Mouse (Mus musculus) liver, embryonic 14.5 days (tissue): ENCODE data around the gene Lgals12. TPM values are rescaled to one million over a fixed set of nuclear protein-coding genes. Genes with fewer than 3 reads are reported as not detected.

Experiments used
- ATAC-seq: fragments of 200-750 bp; cut with Nextera tagmentation; 2 replicates; pipeline ENCODE4 v1.8.0; 2017; ENCODE audit warnings: moderate number of reproducible peaks, mild to moderate bottlenecking, moderate library complexity; ENCODE audit not compliant: insufficient read depth
- DNase-seq, 3 experiments: peaks; one replicate each; pipeline ENCODE4 v3.0.0-alpha.2; 2012 to 2013; ENCODE audit warnings: low read depth in 3 of 3, low spot score in 3 of 3
- H3K27ac ChIP-seq: fragments of 300-500 bp; sonication (generic); 2 replicates; pipeline ENCODE4 v1.5.1; 2014; ENCODE audit warnings: moderate library complexity, mild to moderate bottlenecking, control low read depth, inconsistent platforms
- H3K27me3 ChIP-seq: fragments of 300-500 bp; sonication (generic); 2 replicates; pipeline ENCODE4 v1.6.1; 2014; ENCODE audit warnings: mild to moderate bottlenecking, low read length, moderate library complexity; ENCODE audit not compliant: control insufficient read depth, insufficient read depth
- H3K36me3 ChIP-seq: fragments of 300-500 bp; sonication (generic); replicated peaks from 2 replicates; pipeline ENCODE4 v1.6.1; 2014; ENCODE audit warnings: low read depth; ENCODE audit not compliant: control insufficient read depth, insufficient read depth
- H3K4me1 ChIP-seq, 2 experiments: fragments of 200-500 bp in 1 of 2; fragments of 300-500 bp in 1 of 2; sonication (generic) in 1 of 2; replicated peaks; 2 replicates each; pipeline ENCODE4 v1.6.1; 2012 to 2014; ENCODE audit warnings: antibody characterized with exemption in 1 of 2, inconsistent platforms in 1 of 2, low read length in 1 of 2; ENCODE audit not compliant: control insufficient read depth in 2 of 2, insufficient read depth in 2 of 2
- H3K4me2 ChIP-seq: fragments of 300-500 bp; sonication (generic); 2 replicates; pipeline ENCODE4 v1.6.1; 2014; ENCODE audit warnings: low read depth, mild to moderate bottlenecking, control low read depth, moderate library complexity
- H3K4me3 ChIP-seq, 2 experiments: fragments of 200-500 bp in 1 of 2; fragments of 300-500 bp in 1 of 2; sonication (generic) in 1 of 2; 2 replicates each; pipeline ENCODE4 v1.5.1; 2012 to 2014; ENCODE audit warnings: low read depth in 2 of 2, low read length in 2 of 2, mild to moderate bottlenecking in 2 of 2, control low read depth in 1 of 2, inconsistent platforms in 1 of 2, moderate library complexity in 1 of 2; ENCODE audit not compliant: insufficient read depth in 1 of 2
- H3K9ac ChIP-seq: fragments of 300-500 bp; sonication (generic); replicated peaks from 2 replicates; pipeline ENCODE4 v1.6.1; 2014; ENCODE audit warnings: mild to moderate bottlenecking, control low read depth, moderate library complexity
- H3K9me3 ChIP-seq: fragments of 300-500 bp; sonication (generic); 2 replicates; pipeline ENCODE4 v1.6.1; 2016; ENCODE audit warnings: low read length, mixed read lengths; ENCODE audit not compliant: control insufficient read depth
- CTCF ChIP-seq: IDR thresholded peaks from 2 replicates; pipeline ENCODE4 v1.5.1; 2016; ENCODE audit warnings: antibody characterized with exemption, low read depth, control low read depth
- EP300 ChIP-seq: IDR thresholded peaks from 2 replicates; pipeline ENCODE4 v1.6.1; 2016; ENCODE audit warnings: antibody characterized with exemption, low read depth
- WGBS: fragments of 180-500 bp; shearing (Covaris S2); extraction: QIAGEN DNeasy Blood & Tissue Kit; methylation state at CpG from one replicate; pipeline ENCODE4 v1.1.7; 2014; ENCODE audit not compliant: insufficient replicate concordance; 5-methylcytosine and 5-hydroxymethylcytosine counted together
- polyA plus RNA-seq, 2 experiments: library from polyadenylated mRNA; depleted of rRNA in 1 of 2; stranded (reverse) in 1 of 2; unstranded in 1 of 2; fragments of >200 nt; fragmentation: Nextera tagmentation in 1 of 2; extraction: Ambion mirVana in 1 of 2; gene quantifications; 2 replicates each; pipeline versions ENCODE4 v1.2.1 to v1.2.3; 2012 to 2014

The Lgals12 gene
- polyA plus RNA-seq (2012; rRNA removed) (0.01 TPM in 1 of 2 replicates, not detected in the other), polyA plus RNA-seq (2014; fragmentation: Nextera tagmentation; extraction: Ambion mirVana) (not detected in 2 replicates)

- Histone ChIP-seq H3K27me3 (peaks cover 7% of the 10 kb centered on the region), H3K4me2 (peak within 1 kb of the TSS; percentile 2; the same call in 1 of the 2 replicates), H3K9ac (no peak within 1 kb of the TSS), H3K4me3 (no peak within 1 kb of the TSS), H3K36me3 (no peaks in the 10 kb centered on the region), H3K9me3 (no peaks in the 10 kb centered on the region), H3K4me1 (peaks cover 0 to 5% of the 10 kb centered on the region in 2 experiments; a peak in 2 of 4 replicates), H3K27ac (no peak within 1 kb of the TSS)
- no peak for TF ChIP-seq EP300
- TF ChIP-seq CTCF = no peak
- 11% methylated on average over 15 of the region's 15 CpGs for WGBS
- ATAC-seq (no peak), DNase-seq (no peak)
Measured at GRCm38 (mm10) chr19:7606801-7607689, at the start of gene Lgals12. TSS of gene Lgals12 (minus strand) at chr19:7607193.

GRCm38 (mm10) chr19:7648913-7649666, 42.1 kb upstream of the Lgals12 start:
- no peaks in the 10 kb centered on the region for H3K36me3 ChIP-seq
- WGBS = 60% methylated on average over 8 of the region's 8 CpGs
- no peak overlapping the region for H3K4me3 ChIP-seq
- H3K4me2 ChIP-seq = no peak overlapping the region
- no peaks in the 10 kb centered on the region for H3K4me1 ChIP-seq
- H3K27ac ChIP-seq = no peak overlapping the region
- H3K27me3 ChIP-seq = no peaks in the 10 kb centered on the region
- DNase-seq = no peak
- H3K9ac ChIP-seq = no peak overlapping the region
- no peak for ATAC-seq
- H3K9me3 ChIP-seq = no peaks in the 10 kb centered on the region
- TF ChIP-seq CTCF = no peak
- TF ChIP-seq EP300 = no peak

- no peak overlapping the region for H3K4me2 ChIP-seq
- no peak overlapping the region for H3K9ac ChIP-seq
- no peak for ATAC-seq
- 37% methylated on average over 1 of the region's 1 CpGs for WGBS
- no peak for TF ChIP-seq EP300
- TF ChIP-seq CTCF = no peak
- H3K27ac ChIP-seq = no peak overlapping the region
- no peak overlapping the region for H3K4me3 ChIP-seq
- DNase-seq = no peak
- no peaks in the 10 kb centered on the region for H3K4me1 ChIP-seq
- no peaks in the 10 kb centered on the region for H3K36me3 ChIP-seq
- no peaks in the 10 kb centered on the region for H3K9me3 ChIP-seq
- H3K27me3 ChIP-seq = no peaks in the 10 kb centered on the region
Measured at GRCm38 (mm10) chr19:7633786-7634185, 26.8 kb upstream of the Lgals12 start.

GRCm38 (mm10) chr19:7633021-7633420, 26.0 kb upstream of the Lgals12 start:
- Histone ChIP-seq H3K4me3 (no peak overlapping the region), H3K27ac (no peak overlapping the region), H3K4me1 (no peaks in the 10 kb centered on the region), H3K36me3 (no peaks in the 10 kb centered on the region), H3K9me3 (no peaks in the 10 kb centered on the region), H3K9ac (no peak overlapping the region), H3K4me2 (no peak overlapping the region), H3K27me3 (no peaks in the 10 kb centered on the region)
- DNase-seq (no peak), ATAC-seq (no peak)
- no peak for TF ChIP-seq CTCF
- no peak for TF ChIP-seq EP300

GRCm38 (mm10) chr19:7617696-7618095, 10.7 kb upstream of the Lgals12 start:
- DNase-seq (peak; percentile 14 to 34 (median 27)), ATAC-seq (no peak)
- no peak overlapping the region for H3K9ac ChIP-seq
- H3K36me3 ChIP-seq = no peaks in the 10 kb centered on the region
- no peak overlapping the region for H3K4me2 ChIP-seq
- peaks cover under 1% of the 10 kb centered on the region for H3K27me3 ChIP-seq
- no peak overlapping the region for H3K4me3 ChIP-seq
- H3K27ac ChIP-seq = no peak overlapping the region
- TF ChIP-seq EP300 (no peak), CTCF (peak; percentile 79)
- WGBS = 31% methylated on average over 7 of the region's 7 CpGs
- H3K4me1 ChIP-seq = no peaks in the 10 kb centered on the region
- no peaks in the 10 kb centered on the region for H3K9me3 ChIP-seq
